8 mouse cellular contexts compared by ENCODE assay signal in genomic region chr4:8200081-8200480, GRCm38 (mm10). TPM values are rescaled to one million over a fixed set of nuclear protein-coding genes. Genes with fewer than 3 reads are reported as not detected.
DNase-seq lines count a peak whose midpoint lies in the region; ATAC-seq and TF ChIP-seq lines count a peak whose summit lies in the region.

No protein-coding gene starts in this region.

- WGBS in kidney, adult 2 months, result 63% methylated on average over 5 of the region's 5 CpGs

- H3K36me3 ChIP-seq in kidney, adult 2 months (ENCODE audit: control insufficient read depth, insufficient read depth, low read length), result no peaks in the 10 kb centered on the region

- no peaks in the 10 kb centered on the region for H3K27me3 ChIP-seq in kidney, adult 2 months (replicated peaks; ENCODE audit: control insufficient read depth, insufficient read depth, low read length)

- DNase-seq in NIH3T3 (ENCODE audit: low read depth), result peak; percentile 2
- DNase-seq in kidney, adult 2 months, result peak; percentile 77
- peak; percentile 10 for DNase-seq in lung, postnatal 14 days
- no peak for DNase-seq in neural tube, embryonic 10.5 days (ENCODE audit: extremely low spot score, low spot score)
- DNase-seq in urinary bladder, adult 18-20 months (ENCODE audit: low spot score in 2 of 2), result no peak
- no peak for DNase-seq in ovary, postnatal 14 days (ENCODE audit: low spot score)

- TF ChIP-seq CTCF in embryonic fibroblast, embryonic 13.5 days (IDR thresholded peaks at IDR 0.05; ENCODE audit: borderline replicate concordance, insufficient read depth, low read length), result no peak
- no peak for TF ChIP-seq CTCF in kidney, adult 2 months (conservative IDR thresholded peaks at IDR 0.05; ENCODE audit: insufficient read depth, insufficient read length, low read depth, low read length)

- H3K4me1 ChIP-seq in embryonic fibroblast, embryonic 13.5 days (ENCODE audit: control insufficient read depth, insufficient read depth, low read length), result peaks cover 5% of the 10 kb centered on the region; the same call in 1 of the 2 replicates
- H3K4me1 ChIP-seq in kidney, adult 2 months (ENCODE audit: control insufficient read depth, insufficient read depth, low read length), result no peaks in the 10 kb centered on the region; the same call in 1 of the 2 replicates

- TF ChIP-seq POLR2A in embryonic fibroblast, embryonic 13.5 days (IDR thresholded peaks at IDR 0.05; ENCODE audit: low read depth, low read length), result no peak
- no peak for TF ChIP-seq POLR2A in kidney, adult 2 months (IDR thresholded peaks at IDR 0.05; ENCODE audit: low read depth, low read length)

- no peak overlapping the region for H3K4me3 ChIP-seq in embryonic fibroblast, embryonic 13.5 days (ENCODE audit: insufficient read depth, low read length)
- no peak overlapping the region for H3K4me3 ChIP-seq in kidney, adult 2 months (ENCODE audit: insufficient read depth, low read depth, low read length)

- peak overlapping the region; percentile 19; the same call in 1 of the 2 replicates for H3K27ac ChIP-seq in embryonic fibroblast, embryonic 13.5 days (ENCODE audit: insufficient read depth, low read length)
- no peak overlapping the region for H3K27ac ChIP-seq in kidney, adult 2 months (ENCODE audit: insufficient read depth, low read depth, low read length)

- no peak for ATAC-seq in activated CD4-positive, CD25-positive, alpha-beta regulatory T cell, adult 4 months

RNA-seq across cellular contexts. Expression of gene Car8, which starts 38.8 kb away (rescaled TPM):
- 0.32 and 0.72 TPM in 2 replicates for polyA plus RNA-seq in embryonic fibroblast, embryonic 13.5 days (2011; ENCODE audit: insufficient read length, low read depth, missing spikeins)
- polyA plus RNA-seq in kidney, adult 2 months (2012; rRNA removed), result 1.6 and 2.1 TPM in 2 replicates
- not detected for polyA plus RNA-seq in activated CD4-positive, CD25-positive, alpha-beta regulatory T cell, adult 4 months (2017; shearing (Covaris generic))

Comparison
In these comparisons a context has a peak if more than half of its experiments do, and no peak if none do; other contexts are left out.
1. DNase-seq: peak in NIH3T3 (single experiment), kidney, adult 2 months (single experiment) and lung, postnatal 14 days (single experiment); none in neural tube, embryonic 10.5 days (single experiment), urinary bladder, adult 18-20 months (0 of 2) and ovary, postnatal 14 days (single experiment).